Mouse (Mus musculus): ENCODE data around the gene Uqcc1. TPM values are rescaled to one million over a fixed set of nuclear protein-coding genes. Genes with fewer than 3 reads are reported as not detected.

Uqcc1 gene
- polyA plus RNA-seq, 1 experiment from 2014 or later: 66.3 TPM

DNA sequence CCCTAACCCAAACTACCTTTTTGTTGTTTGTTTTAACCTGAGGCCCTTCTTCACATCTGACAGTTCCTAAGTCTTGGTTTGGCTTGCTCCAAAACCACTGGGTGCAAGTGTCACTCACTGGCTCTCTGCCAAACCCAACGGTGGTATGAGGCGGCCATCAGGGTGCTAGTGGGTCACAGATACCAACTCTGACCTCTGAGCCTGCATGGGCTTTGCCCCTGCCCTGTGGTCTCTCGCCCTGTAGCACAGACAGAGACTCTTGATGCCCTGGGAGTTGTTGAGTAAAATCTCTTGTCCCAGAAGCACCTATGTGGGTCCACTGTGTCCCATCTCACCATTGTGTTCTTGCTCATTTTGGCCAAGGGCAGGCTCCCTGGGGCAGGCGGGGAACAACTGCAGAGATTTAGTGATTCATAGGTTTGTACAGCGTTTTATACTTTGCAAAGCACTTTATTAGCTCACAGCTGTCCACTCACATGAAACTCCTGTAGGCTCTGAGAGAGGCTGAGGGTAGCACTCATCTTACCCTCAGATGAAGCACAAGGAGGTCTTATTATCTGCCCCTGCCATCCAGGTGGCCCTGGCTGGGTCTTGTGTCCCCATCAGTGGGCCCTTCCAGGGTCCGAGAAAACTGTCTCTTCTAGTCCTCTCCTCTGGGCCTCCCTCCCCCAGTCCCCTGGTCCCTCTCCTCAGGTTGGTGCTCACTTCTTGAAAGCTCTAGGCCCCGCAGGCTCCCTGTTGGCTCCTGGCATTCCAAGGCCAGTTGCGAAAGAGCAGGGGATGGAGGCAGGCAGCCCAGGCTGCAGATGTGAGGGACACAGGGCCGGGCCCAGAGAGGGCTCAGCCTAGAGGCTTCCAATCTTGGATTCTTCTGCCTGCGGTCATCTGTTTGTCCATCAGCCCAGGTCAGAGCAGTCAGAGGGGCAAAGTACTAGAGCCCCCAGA is 112.5 kb downstream of the Uqcc1 start:
- no peak overlapping the region for H3K27ac ChIP-seq (ENCODE audit: low read depth, low read length)
- H3K9me3 ChIP-seq (ENCODE audit: control insufficient read depth, low read length): no peaks in the 10 kb centered on the region
- H3K27me3 ChIP-seq (ENCODE audit: control insufficient read depth, insufficient read depth, low read length): no peaks in the 10 kb centered on the region
- H3K4me3 ChIP-seq (ENCODE audit: low read length): no peak overlapping the region
- H3K9ac ChIP-seq (ENCODE audit: low read depth, low read length): no peak overlapping the region
- H3K36me3 ChIP-seq (ENCODE audit: control insufficient read depth, insufficient read depth, low read length): peaks cover 27% of the 10 kb centered on the region
- 76% methylated on average over 10 of the region's 10 CpGs for WGBS
- 0 out of 2 replicates have a peak, but pooled peaks cover 4% of the 10 kb centered on the region for H3K4me1 ChIP-seq (ENCODE audit: control insufficient read depth, insufficient read depth, low read length)
- H3K4me2 ChIP-seq (replicated peaks; ENCODE audit: low read depth, low read length): no peak overlapping the region
- ATAC-seq (ENCODE audit: low FRiP score, low TSS enrichment): no peak

DNA sequence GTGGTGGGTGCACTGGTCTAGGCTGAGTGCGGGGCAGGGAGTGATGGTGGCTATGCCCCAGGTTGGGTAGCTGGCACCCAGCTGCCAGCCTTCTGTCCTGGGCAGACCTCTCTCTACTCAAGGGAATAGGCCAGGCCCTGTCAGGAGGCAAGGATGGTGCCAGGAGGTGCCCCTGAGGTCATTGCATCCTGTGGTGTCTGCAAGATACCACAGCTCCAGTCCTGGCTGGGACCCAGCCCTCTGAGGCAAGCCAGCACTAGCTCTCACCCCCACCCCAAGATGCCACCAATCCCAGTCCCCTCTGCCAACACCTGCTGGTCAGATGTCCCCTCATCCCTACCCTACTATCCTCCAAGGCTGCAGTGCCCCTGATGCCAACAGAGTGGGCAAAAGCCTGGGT is 113.9 kb downstream of the Uqcc1 start:
- Histone ChIP-seq H3K4me3 (ENCODE audit: low read length) (no peak overlapping the region), H3K4me1 (ENCODE audit: control insufficient read depth, insufficient read depth, low read length) (0 out of 2 replicates have a peak, but pooled peaks cover 4% of the 10 kb centered on the region), H3K9me3 (ENCODE audit: control insufficient read depth, low read length) (no peaks in the 10 kb centered on the region), H3K4me2 (replicated peaks; ENCODE audit: low read depth, low read length) (no peak overlapping the region), H3K36me3 (ENCODE audit: control insufficient read depth, insufficient read depth, low read length) (peaks cover 15% of the 10 kb centered on the region), H3K27me3 (ENCODE audit: control insufficient read depth, insufficient read depth, low read length) (no peaks in the 10 kb centered on the region), H3K9ac (ENCODE audit: low read depth, low read length) (no peak overlapping the region), H3K27ac (ENCODE audit: low read depth, low read length) (no peak overlapping the region)
- WGBS: 100% methylated on average over 1 of the region's 1 CpGs
- ATAC-seq (ENCODE audit: low FRiP score, low TSS enrichment): no peak

DNA sequence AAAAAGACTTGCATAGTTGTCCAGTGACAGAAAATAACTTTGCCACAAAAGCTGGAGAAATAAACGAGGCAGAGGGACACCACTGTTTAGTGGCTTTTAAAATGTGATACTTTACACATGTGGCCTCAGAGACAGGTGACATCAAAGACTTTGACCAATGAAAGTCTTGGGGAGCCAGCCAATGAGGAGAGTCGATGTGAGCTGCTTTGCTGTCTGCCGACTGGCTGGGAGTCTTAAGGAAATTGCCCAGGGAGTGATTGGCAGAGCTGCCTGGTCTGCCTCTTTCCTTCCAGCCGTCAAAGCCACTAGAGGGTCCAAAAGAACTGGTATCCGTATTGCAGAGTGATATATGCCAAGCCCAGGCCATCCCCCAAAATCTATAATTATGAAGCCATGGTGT is 115.3 kb downstream of the Uqcc1 start:
- H3K27ac ChIP-seq (ENCODE audit: low read depth, low read length): no peak overlapping the region
- 22% methylated on average over 5 of the region's 5 CpGs for WGBS
- ATAC-seq (ENCODE audit: low FRiP score, low TSS enrichment): no peak

DNA sequence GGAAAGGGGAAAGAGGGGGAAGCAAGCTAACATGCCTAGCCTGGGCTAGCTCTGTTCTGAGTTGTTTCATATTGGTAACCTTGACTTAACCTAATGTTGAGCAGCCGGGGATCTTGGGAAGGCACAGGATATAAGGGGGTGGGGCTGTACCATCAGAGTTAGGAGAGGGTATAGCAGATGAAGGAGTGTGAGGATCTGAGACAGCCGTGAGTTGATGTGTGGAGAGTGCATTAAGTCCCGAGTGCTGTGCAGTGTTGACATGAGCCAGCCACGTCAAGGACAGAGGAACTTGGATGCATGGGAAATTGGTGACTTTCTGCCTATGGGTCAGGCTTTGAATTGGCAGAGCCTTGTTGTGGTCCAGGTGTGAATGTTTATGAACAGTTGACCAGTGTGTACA is 117.5 kb downstream of the Uqcc1 start:
- Histone ChIP-seq H3K4me1 (ENCODE audit: control insufficient read depth, insufficient read depth, low read length) (no peaks in the 10 kb centered on the region), H3K27me3 (ENCODE audit: control insufficient read depth, insufficient read depth, low read length) (no peaks in the 10 kb centered on the region), H3K27ac (ENCODE audit: low read depth, low read length) (no peak overlapping the region), H3K36me3 (ENCODE audit: control insufficient read depth, insufficient read depth, low read length) (no peaks in the 10 kb centered on the region), H3K4me3 (ENCODE audit: low read length) (no peak overlapping the region), H3K9me3 (ENCODE audit: control insufficient read depth, low read length) (no peaks in the 10 kb centered on the region), H3K9ac (ENCODE audit: low read depth, low read length) (no peak overlapping the region), H3K4me2 (replicated peaks; ENCODE audit: low read depth, low read length) (no peak overlapping the region)
- WGBS: 78% methylated on average over 4 of the region's 4 CpGs
- no peak for ATAC-seq (ENCODE audit: low FRiP score, low TSS enrichment)

More for the DNA sequence above, 115.3 kb downstream of the Uqcc1 start:
- no peaks in the 10 kb centered on the region for H3K27me3 ChIP-seq (ENCODE audit: control insufficient read depth, insufficient read depth, low read length)
- no peak overlapping the region for H3K4me2 ChIP-seq (replicated peaks; ENCODE audit: low read depth, low read length)
- H3K4me3 ChIP-seq (ENCODE audit: low read length): no peak overlapping the region
- H3K4me1 ChIP-seq (ENCODE audit: control insufficient read depth, insufficient read depth, low read length): 0 out of 2 replicates have a peak, but pooled peaks cover 4% of the 10 kb centered on the region
- no peak overlapping the region for H3K9ac ChIP-seq (ENCODE audit: low read depth, low read length)
- H3K9me3 ChIP-seq (ENCODE audit: control insufficient read depth, low read length): no peaks in the 10 kb centered on the region
- peaks cover 2% of the 10 kb centered on the region; the same call in 1 of the 2 replicates for H3K36me3 ChIP-seq (ENCODE audit: control insufficient read depth, insufficient read depth, low read length)

DNA sequence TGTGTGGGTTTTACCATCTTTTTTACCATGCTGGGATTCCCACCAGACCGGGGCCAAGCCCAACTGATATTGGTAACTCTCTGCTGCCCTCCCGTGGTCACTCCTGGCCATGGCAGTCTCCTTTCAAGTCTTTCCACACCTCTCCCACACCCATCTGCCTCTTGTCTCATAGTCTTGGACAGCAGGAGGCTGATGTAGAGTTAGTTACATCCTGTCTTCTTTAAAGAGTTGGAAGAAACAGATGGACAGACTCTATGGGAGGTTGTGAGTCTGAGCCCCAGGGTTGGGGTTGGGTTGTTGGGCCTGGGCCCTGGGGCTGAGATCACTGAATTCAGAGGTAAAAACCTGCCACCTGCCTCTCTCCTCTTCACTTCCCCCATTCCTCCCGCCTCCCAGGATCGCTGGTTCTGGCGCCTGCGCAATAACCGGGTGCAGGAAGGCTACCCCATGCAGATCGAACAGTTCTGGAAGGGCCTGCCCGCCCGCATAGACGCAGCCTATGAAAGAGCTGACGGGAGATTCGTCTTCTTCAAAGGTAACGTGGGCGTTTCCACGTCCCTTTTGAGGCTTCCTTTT is 118.2 kb downstream of the Uqcc1 start:
- no peak overlapping the region for H3K9ac ChIP-seq (ENCODE audit: low read depth, low read length)
- H3K36me3 ChIP-seq (ENCODE audit: control insufficient read depth, insufficient read depth, low read length): no peaks in the 10 kb centered on the region
- no peak for ATAC-seq (ENCODE audit: low FRiP score, low TSS enrichment)
- WGBS: 37% methylated on average over 16 of the region's 16 CpGs
- H3K9me3 ChIP-seq (ENCODE audit: control insufficient read depth, low read length): no peaks in the 10 kb centered on the region
- H3K4me3 ChIP-seq (ENCODE audit: low read length): no peak overlapping the region
- H3K27me3 ChIP-seq (ENCODE audit: control insufficient read depth, insufficient read depth, low read length): no peaks in the 10 kb centered on the region
- no peak overlapping the region for H3K27ac ChIP-seq (ENCODE audit: low read depth, low read length)
- H3K4me2 ChIP-seq (replicated peaks; ENCODE audit: low read depth, low read length): no peak overlapping the region
- H3K4me1 ChIP-seq (ENCODE audit: control insufficient read depth, insufficient read depth, low read length): no peaks in the 10 kb centered on the region

DNA sequence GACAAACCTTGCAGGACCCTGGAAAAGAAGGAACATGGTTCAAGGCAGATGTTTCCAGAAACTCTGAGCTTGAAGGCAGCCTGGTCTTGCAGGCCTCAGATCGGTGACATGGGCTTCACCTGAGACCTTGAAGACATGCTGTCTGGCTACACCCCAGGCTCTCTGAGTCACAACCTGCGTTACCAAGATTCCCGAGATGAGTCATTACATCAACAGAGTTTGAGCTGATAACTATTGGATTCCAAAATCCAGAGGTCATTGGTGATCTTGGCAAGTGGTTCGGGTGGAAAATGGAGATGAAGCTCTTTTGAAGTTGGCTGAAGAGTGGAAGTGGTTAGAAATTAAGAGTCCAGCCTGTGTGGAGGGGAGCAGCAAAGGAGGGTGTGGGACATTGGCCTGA is 120.5 kb downstream of the Uqcc1 start:
- 86% methylated on average over 4 of the region's 4 CpGs for WGBS

DNA sequence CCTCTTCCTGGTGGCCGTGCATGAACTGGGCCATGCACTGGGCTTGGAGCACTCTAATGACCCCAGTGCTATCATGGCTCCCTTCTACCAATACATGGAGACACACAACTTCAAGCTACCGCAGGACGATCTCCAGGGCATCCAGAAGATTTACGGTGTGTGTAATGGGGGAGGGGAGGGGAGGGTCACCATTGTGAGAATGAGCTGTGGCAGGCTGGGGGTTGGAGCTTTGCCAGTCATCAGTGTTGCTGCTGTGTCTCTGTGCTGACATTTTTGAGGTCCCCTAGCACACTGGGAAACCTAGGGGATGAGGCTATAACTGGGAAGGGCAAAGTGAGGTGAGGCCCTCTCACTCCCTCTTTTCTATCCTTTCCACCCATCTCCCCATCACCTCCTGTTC is 122.7 kb downstream of the Uqcc1 start:
- no peak for ATAC-seq (ENCODE audit: low FRiP score, low TSS enrichment)
- H3K4me3 ChIP-seq (ENCODE audit: low read length): no peak overlapping the region
- H3K9ac ChIP-seq (ENCODE audit: low read depth, low read length): no peak overlapping the region
- 45% methylated on average over 4 of the region's 4 CpGs for WGBS
- no peaks in the 10 kb centered on the region; the same call in 1 of the 2 replicates for H3K9me3 ChIP-seq (ENCODE audit: control insufficient read depth, low read length)
- no peak overlapping the region for H3K27ac ChIP-seq (ENCODE audit: low read depth, low read length)
- no peaks in the 10 kb centered on the region for H3K4me1 ChIP-seq (ENCODE audit: control insufficient read depth, insufficient read depth, low read length)
- H3K36me3 ChIP-seq (ENCODE audit: control insufficient read depth, insufficient read depth, low read length): no peaks in the 10 kb centered on the region
- H3K27me3 ChIP-seq (ENCODE audit: control insufficient read depth, insufficient read depth, low read length): no peaks in the 10 kb centered on the region
- no peak overlapping the region for H3K4me2 ChIP-seq (replicated peaks; ENCODE audit: low read depth, low read length)

More for the DNA sequence above, 120.5 kb downstream of the Uqcc1 start:
- Histone ChIP-seq H3K27ac (ENCODE audit: low read depth, low read length) (no peak overlapping the region), H3K36me3 (ENCODE audit: control insufficient read depth, insufficient read depth, low read length) (no peaks in the 10 kb centered on the region), H3K9me3 (ENCODE audit: control insufficient read depth, low read length) (no peaks in the 10 kb centered on the region), H3K4me3 (ENCODE audit: low read length) (no peak overlapping the region), H3K4me1 (ENCODE audit: control insufficient read depth, insufficient read depth, low read length) (no peaks in the 10 kb centered on the region), H3K9ac (ENCODE audit: low read depth, low read length) (no peak overlapping the region), H3K4me2 (replicated peaks; ENCODE audit: low read depth, low read length) (no peak overlapping the region), H3K27me3 (ENCODE audit: control insufficient read depth, insufficient read depth, low read length) (no peaks in the 10 kb centered on the region)
- ATAC-seq (ENCODE audit: low FRiP score, low TSS enrichment): no peak

DNA sequence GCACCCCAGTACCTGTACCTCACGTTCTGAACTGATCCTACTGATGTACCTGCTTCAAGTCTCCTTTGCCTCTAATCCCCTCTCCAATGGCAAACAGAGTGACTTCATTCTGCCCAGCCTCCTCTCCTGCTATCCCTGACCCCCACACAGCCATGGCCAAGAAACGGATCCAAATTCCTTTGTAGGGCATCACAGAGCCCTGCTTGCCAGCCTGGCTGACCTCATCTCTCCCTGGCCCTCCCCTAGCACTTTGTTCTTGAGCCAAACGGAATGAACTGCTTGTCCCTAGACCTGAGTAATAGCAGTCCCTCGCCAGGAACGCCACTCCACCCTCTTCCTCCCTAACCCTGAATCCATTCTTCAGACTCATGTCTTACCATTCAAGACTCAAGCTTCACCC is 123.6 kb downstream of the Uqcc1 start:
- ATAC-seq (ENCODE audit: low FRiP score, low TSS enrichment): no peak
- Histone ChIP-seq H3K27ac (ENCODE audit: low read depth, low read length) (no peak overlapping the region), H3K9me3 (ENCODE audit: control insufficient read depth, low read length) (no peaks in the 10 kb centered on the region; the same call in 1 of the 2 replicates), H3K36me3 (ENCODE audit: control insufficient read depth, insufficient read depth, low read length) (no peaks in the 10 kb centered on the region), H3K4me1 (ENCODE audit: control insufficient read depth, insufficient read depth, low read length) (no peaks in the 10 kb centered on the region), H3K4me2 (replicated peaks; ENCODE audit: low read depth, low read length) (no peak overlapping the region), H3K9ac (ENCODE audit: low read depth, low read length) (no peak overlapping the region), H3K4me3 (ENCODE audit: low read length) (no peak overlapping the region), H3K27me3 (ENCODE audit: control insufficient read depth, insufficient read depth, low read length) (no peaks in the 10 kb centered on the region)
- WGBS: 66% methylated on average over 5 of the region's 5 CpGs

DNA sequence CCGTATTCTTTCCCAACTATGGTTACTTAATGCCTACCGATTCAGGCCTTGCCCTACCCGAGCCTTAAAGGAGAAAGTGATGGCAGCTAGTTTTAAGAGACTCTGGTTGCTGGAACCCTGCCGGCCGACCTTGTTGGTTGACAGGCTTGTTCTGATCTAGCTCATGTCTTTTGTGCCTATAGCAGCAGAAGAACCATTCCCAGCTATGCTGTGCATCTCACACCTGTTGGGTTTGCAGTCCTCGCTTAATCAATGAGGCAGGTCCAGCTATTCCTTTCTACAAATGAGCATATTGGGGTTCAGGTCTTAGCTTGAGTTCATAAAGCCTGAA is 124.2 kb downstream of the Uqcc1 start:
- H3K27me3 ChIP-seq (ENCODE audit: control insufficient read depth, insufficient read depth, low read length): no peaks in the 10 kb centered on the region
- H3K27ac ChIP-seq (ENCODE audit: low read depth, low read length): no peak overlapping the region
- no peaks in the 10 kb centered on the region for H3K4me1 ChIP-seq (ENCODE audit: control insufficient read depth, insufficient read depth, low read length)
- H3K36me3 ChIP-seq (ENCODE audit: control insufficient read depth, insufficient read depth, low read length): no peaks in the 10 kb centered on the region
- no peak overlapping the region for H3K4me3 ChIP-seq (ENCODE audit: low read length)
- no peak overlapping the region for H3K9ac ChIP-seq (ENCODE audit: low read depth, low read length)
- no peak overlapping the region for H3K4me2 ChIP-seq (replicated peaks; ENCODE audit: low read depth, low read length)
- 89% methylated on average over 6 of the region's 6 CpGs for WGBS
- ATAC-seq (ENCODE audit: low FRiP score, low TSS enrichment): no peak
- H3K9me3 ChIP-seq (ENCODE audit: control insufficient read depth, low read length): no peaks in the 10 kb centered on the region; the same call in 1 of the 2 replicates

All from kidney, embryonic 14.5 days (tissue).